Mouse (Mus musculus) erythroblast, adult 5-6 weeks (primary cell): ENCODE measurements around the gene Pde3b. TPM values are rescaled to one million over a fixed set of nuclear protein-coding genes. Genes with fewer than 3 reads are reported as not detected.
"Not testable (repeated sequence)": the region's sequence is repeated elsewhere in the genome, so short reads cannot be mapped to it uniquely, and the experiment has no call there.

Experiments used
- ATAC-seq: replicated peaks from 2 replicates; pipeline ENCODE4 v1.8.0; 2016; ENCODE audit warnings: moderate number of reproducible peaks, mild to moderate bottlenecking, moderate TSS enrichment, inconsistent platforms; ENCODE audit not compliant: poor library complexity, low FRiP score, severe bottlenecking
- total RNA-seq, 2 experiments: library from RNA; stranded (forward) in 1 of 2; stranded (reverse) in 1 of 2; fragments of 150-400 nt in 1 of 2; fragments of 200-764, 138-1000 nt in 1 of 2; gene quantifications; 2 replicates each; pipeline versions ENCODE4 v1.2.3 to v1.2.4; 2015 to 2017; ENCODE audit warnings: low replicate concordance in 2 of 2

Gene Pde3b
- total RNA-seq, 2 experiments from 2014 or later = 7.3 to 9.8 TPM

GRCm38 (mm10) chr7:114474889-114475288 lies 59.8 kb downstream of the Pde3b start:
- ATAC-seq = no peak

- no peak for ATAC-seq
These were observed 62.8 kb downstream of the Pde3b start for GRCm38 (mm10) chr7:114477884-114478283.

- ATAC-seq = no peak
These were observed 63.8 kb downstream of the Pde3b start for GRCm38 (mm10) chr7:114478901-114479300.

- no peak for ATAC-seq
These were observed 64.7 kb downstream of the Pde3b start for GRCm38 (mm10) chr7:114479779-114480178.

GRCm38 (mm10) chr7:114480196-114480989 lies 65.3 kb downstream of the Pde3b start:
- no peak for ATAC-seq

GRCm38 (mm10) chr7:114481008-114481407 lies 65.9 kb downstream of the Pde3b start:
- no peak for ATAC-seq

- no peak for ATAC-seq
These were observed 66.4 kb downstream of the Pde3b start for GRCm38 (mm10) chr7:114481429-114481931.

GRCm38 (mm10) chr7:114492540-114492939 lies 77.5 kb downstream of the Pde3b start:
- ATAC-seq = no peak

- ATAC-seq = no peak
These were observed 79.0 kb downstream of the Pde3b start for GRCm38 (mm10) chr7:114494033-114494432.

- no peak for ATAC-seq
These were observed 84.2 kb downstream of the Pde3b start for GRCm38 (mm10) chr7:114499293-114499692.

- ATAC-seq = no peak
These were observed 93.8 kb downstream of the Pde3b start for GRCm38 (mm10) chr7:114508879-114509278.

- ATAC-seq = no peak
These were observed 105.0 kb downstream of the Pde3b start for GRCm38 (mm10) chr7:114520122-114520521.

GRCm38 (mm10) chr7:114526245-114526644 lies 111.2 kb downstream of the Pde3b start:
- ATAC-seq = no peak

GRCm38 (mm10) chr7:114536179-114536578 lies 121.1 kb downstream of the Pde3b start:
- no peak for ATAC-seq

- peak; percentile 82 for ATAC-seq
These were observed 147.6 kb downstream of the Pde3b start, which contains the start of gene Cyp2r1 for GRCm38 (mm10) chr7:114562531-114563241. Cyp2r1 (minus strand) TSS chr7:114562972.

GRCm38 (mm10) chr7:114573866-114574265 lies 158.8 kb downstream of the Pde3b start:
- ATAC-seq = not testable (repeated sequence)

- ATAC-seq = no peak
These were observed 161.8 kb downstream of the Pde3b start for GRCm38 (mm10) chr7:114576931-114577330.

- no peak for ATAC-seq
These were observed 162.6 kb downstream of the Pde3b start for GRCm38 (mm10) chr7:114577665-114578064.

- no peak for ATAC-seq
These were observed 165.3 kb downstream of the Pde3b start for GRCm38 (mm10) chr7:114580426-114580825.

- no peak for ATAC-seq
These were observed 166.1 kb downstream of the Pde3b start for GRCm38 (mm10) chr7:114581200-114581599.

GRCm38 (mm10) chr7:114582441-114582840 lies 167.4 kb downstream of the Pde3b start:
- ATAC-seq = no peak
